Mouse (Mus musculus) right cerebral cortex, adult 2 months (tissue): ENCODE measurements around the gene Scn3a.
"Not testable (repeated sequence)": the region's sequence is repeated elsewhere in the genome, so short reads cannot be mapped to it uniquely, and the experiment has no call there.

Experiments
- DNase-seq, 2 experiments: peaks; one replicate each; pipeline ENCODE4 v3.0.0; 2021 to 2022; ENCODE audit warnings: low spot score in 2 of 2

Gene Scn3a

GRCm38 (mm10) chr2:65483434-65483833 is 84.0 kb downstream of the Scn3a start:
- no peak for DNase-seq

- DNase-seq = no peak
Measured at GRCm38 (mm10) chr2:65481007-65481672, 86.3 kb downstream of the Scn3a start.

- DNase-seq = peak; percentile 18 to 32
Measured at GRCm38 (mm10) chr2:65471311-65471882, 96.0 kb downstream of the Scn3a start.

- no peak for DNase-seq
Measured at GRCm38 (mm10) chr2:65465694-65466093, 101.7 kb downstream of the Scn3a start.

GRCm38 (mm10) chr2:65453763-65454162 is 113.7 kb downstream of the Scn3a start:
- no peak for DNase-seq

- DNase-seq = not testable (repeated sequence)
Measured at GRCm38 (mm10) chr2:65451401-65452078, 115.9 kb downstream of the Scn3a start.

GRCm38 (mm10) chr2:65450449-65451360 is 116.7 kb downstream of the Scn3a start:
- DNase-seq = peak in 1 of 2 experiments; percentile 10

GRCm38 (mm10) chr2:65449126-65449828 is 118.2 kb downstream of the Scn3a start:
- no peak for DNase-seq

- no peak for DNase-seq
Measured at GRCm38 (mm10) chr2:65443082-65443481, 124.3 kb downstream of the Scn3a start.

GRCm38 (mm10) chr2:65441566-65441965 is 125.9 kb downstream of the Scn3a start:
- peak; percentile 27 to 31 for DNase-seq

- no peak for DNase-seq
Measured at GRCm38 (mm10) chr2:65441110-65441509, 126.3 kb downstream of the Scn3a start.

- no peak for DNase-seq
Measured at GRCm38 (mm10) chr2:65436917-65437316, 130.5 kb downstream of the Scn3a start.

GRCm38 (mm10) chr2:65423501-65423900 is 143.9 kb downstream of the Scn3a start:
- DNase-seq = no peak

GRCm38 (mm10) chr2:65421259-65422255 is 145.9 kb downstream of the Scn3a start:
- peak in 1 of 2 experiments; percentile 11 for DNase-seq

GRCm38 (mm10) chr2:65418608-65419007 is 148.8 kb downstream of the Scn3a start:
- no peak for DNase-seq

- DNase-seq = no peak
Measured at GRCm38 (mm10) chr2:65416535-65416934, 150.9 kb downstream of the Scn3a start.

- no peak for DNase-seq
Measured at GRCm38 (mm10) chr2:65415294-65415693, 152.1 kb downstream of the Scn3a start.

GRCm38 (mm10) chr2:65414806-65415281 is 152.6 kb downstream of the Scn3a start:
- DNase-seq = peak; percentile 77 to 83

- peak; percentile 19 to 26 for DNase-seq
Measured at GRCm38 (mm10) chr2:65414237-65414636, 153.2 kb downstream of the Scn3a start.

- DNase-seq = peak; percentile 24 to 51
Measured at GRCm38 (mm10) chr2:65413746-65414145, 153.7 kb downstream of the Scn3a start.
